Mouse (Mus musculus): ENCODE measurements around the gene Hint1.
"Not testable (repeated sequence)": the region's sequence is repeated elsewhere in the genome, so short reads cannot be mapped to it uniquely, and the experiment has no call there.

DNA sequence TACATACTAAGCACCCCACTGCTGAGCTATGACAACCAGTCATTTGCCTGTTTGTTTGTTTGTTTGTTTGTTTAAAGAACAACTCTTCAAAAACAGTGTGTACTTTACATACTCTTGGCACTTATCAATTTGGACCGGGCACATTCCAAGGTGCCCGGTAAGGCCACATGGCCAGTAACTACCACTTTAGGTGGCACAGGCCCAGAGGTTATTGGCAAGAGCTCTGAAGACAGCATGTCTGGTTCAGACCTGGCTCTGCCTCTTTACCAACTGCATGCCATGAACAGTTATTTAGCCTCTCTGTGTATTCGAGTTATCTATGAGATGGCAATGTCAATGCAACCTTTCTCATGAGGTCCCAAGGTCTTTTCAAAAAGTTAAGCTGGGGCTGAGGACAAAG, 30.5 kb downstream of the Hint1 start:
- TF ChIP-seq CTCF, POLR2A (IDR thresholded peaks at IDR 0.05; ENCODE audit: extremely low read depth, insufficient read depth, low read length): not testable (repeated sequence)

Measured in cortical plate, adult 2 months (tissue).